ENCODE assay signal across 13 mouse cellular contexts in the genomic region with DNA sequence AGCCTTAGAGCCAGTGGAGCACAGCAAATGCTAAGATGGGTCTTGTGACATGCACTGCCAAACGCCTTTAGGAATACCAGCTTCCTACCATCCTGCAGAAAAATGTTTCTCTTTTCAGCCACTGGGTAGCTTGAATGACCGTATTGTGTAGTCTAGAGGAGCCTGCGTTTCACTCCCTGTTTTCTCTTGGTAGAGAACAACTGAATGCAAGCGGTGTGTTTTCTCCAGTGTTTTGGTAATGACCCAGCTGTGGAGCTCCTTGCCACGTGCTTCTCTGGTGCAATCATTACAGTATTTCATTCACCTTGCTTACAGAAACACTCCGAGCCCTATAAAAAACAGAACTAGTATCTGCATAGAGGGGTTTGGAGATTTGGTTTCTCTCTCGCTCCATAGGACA.
DNase-seq lines count a peak whose midpoint lies in the region.
"Had no signal": no experiment of that assay in that cellular context is flagged by ENCODE, and none has a peak within 500 bp of the region (broad histone marks: within the 10 kb centered on the region; RNA-seq: fewer than 3 reads in every experiment).

No protein-coding gene starts in this region.

- peak; percentile 12 for DNase-seq in adrenal gland, postnatal 10 days
- no peak for DNase-seq in adrenal gland, adult (ENCODE audit: inconsistent age in 2 of 2, low spot score in 1 of 2)
- peak; percentile 16 for DNase-seq in kidney, adult 11 months
- DNase-seq in kidney, adult 18-20 months, result no peak
- DNase-seq in kidney, adult 9 months, result peak; percentile 32
- DNase-seq in kidney, postnatal 36 days, result peak; percentile 5 to 32
- no peak for DNase-seq in urinary bladder, postnatal 36 days (ENCODE audit: low spot score in 2 of 2)
- no peak for DNase-seq in cerebellum, postnatal 36 days
- DNase-seq: cerebellum, adult 9-10 months; gastrocnemius, postnatal 10 days; heart, adult 18-20 months; lung, adult 2 months; right cerebral cortex, postnatal 14 days had no signal

Comparison
In these comparisons a context has a peak if more than half of its experiments do, and no peak if none do; other contexts are left out.
1. DNase-seq: peak in adrenal gland, postnatal 10 days (single experiment), kidney, adult 11 months (single experiment), kidney, adult 9 months (single experiment) and kidney, postnatal 36 days (2 of 2); none in adrenal gland, adult (0 of 2), kidney, adult 18-20 months (single experiment), urinary bladder, postnatal 36 days (0 of 2) and cerebellum, postnatal 36 days (0 of 2).